Mouse (Mus musculus): Measurements from ENCODE around the gene Trim61. TPM values are rescaled to one million over a fixed set of nuclear protein-coding genes. Genes with fewer than 3 reads are reported as not detected.

Trim61 gene
- total RNA-seq (2023) = not detected

GRCm38 (mm10) chr8:65018423-65018822, at the start of gene Trim61, which contains the start of gene Trim60:
Gene Trim61, minus strand, starts transcription at chr8:65018523.
Gene Trim60, minus strand, starts transcription at chr8:65018584.

GRCm38 (mm10) chr8:65037117-65037533, 18.8 kb upstream of the Trim61 start, which contains the start of gene Apela:
Gene Apela, minus strand, starts transcription at chr8:65037336.

GRCm38 (mm10) chr8:64987731-64988130, 30.6 kb downstream of the Trim61 start, which contains the start of gene Trim75:
Gene Trim75, minus strand, starts transcription at chr8:64987831.

Other genes starting within 250 kb of the Trim61 start
- 10 to 100 TPM; 38.7 to 61.9 TPM for gene Klhl2, start 168.5 kb downstream of the Trim61 start, total RNA-seq (2023)
- gene Tmem192, start 71.3 kb downstream of the Trim61 start, total RNA-seq (2023) = 10 to 100 TPM; 23.4 to 26.8 TPM
- not detected for gene Trim75, start 30.7 kb downstream of the Trim61 start, total RNA-seq (2023)
- gene Trim60, start 61 bp upstream of the Trim61 start, total RNA-seq (2023) = not detected
- gene Apela, start 18.8 kb upstream of the Trim61 start, total RNA-seq (2023) = not detected
- gene Gm10663, start 56.5 kb upstream of the Trim61 start, total RNA-seq (2023) = not detected
- gene BC030870, start 111.0 kb upstream of the Trim61 start, total RNA-seq (2023) = not detected